Mouse (Mus musculus): ENCODE results near the gene Gm26602. TPM values are rescaled to one million over a fixed set of nuclear protein-coding genes. Genes with fewer than 3 reads are reported as not detected.

The Gm26602 gene
- total RNA-seq, 1 experiment: 2.3 TPM

GRCm38 (mm10) chr10:79874290-79874862 is 36.3 kb upstream of the Gm26602 start, which contains the start of the genes Prtn3 and Plppr3:
Prtn3 (plus strand) TSS chr10:79874476.
Plppr3 (minus strand) TSS chr10:79874634.
- H3K4me3 ChIP-seq (ENCODE audit: insufficient read depth in 1 of 2, low read depth in 1 of 2, low read length in 2 of 2, poor library complexity in 1 of 2, severe bottlenecking in 1 of 2): peak within 1 kb of the TSS; percentile 66 to 73
- TF ChIP-seq CHD2 (IDR thresholded peaks at IDR 0.05; ENCODE audit: low read depth, low read length) (no peak), ZNF384 (IDR thresholded peaks at IDR 0.05; ENCODE audit: low read depth, low read length) (no peak), HCFC1 (IDR thresholded peaks at IDR 0.05; ENCODE audit: borderline replicate concordance, insufficient read depth, low read length) (no peak), ZC3H11A (IDR thresholded peaks at IDR 0.05; ENCODE audit: borderline replicate concordance, low read depth, low read length) (no peak), MAFK (IDR thresholded peaks at IDR 0.05; ENCODE audit: insufficient read depth, low read depth, low read length) (no peak)
- no peak within 1 kb of the TSS for H3K27ac ChIP-seq (ENCODE audit: insufficient read depth, low read depth, low read length, poor library complexity, severe bottlenecking)
- DNase-seq (ENCODE audit: low read depth, low spot score): no peak
- in situ Hi-C loops (cut with MboI; ENCODE audit: low sequenced_read_pairs in 2 of 2, unreplicated experiment in 2 of 2): no loop called here
- H3K9ac ChIP-seq (ENCODE audit: insufficient read depth, low read depth, low read length, poor library complexity, severe bottlenecking): peak within 1 kb of the TSS; percentile 32
- H3K9me3 ChIP-seq (ENCODE audit: control insufficient read depth, insufficient read depth, low read depth, low read length): no peaks in the 10 kb centered on the region
- H3K4me1 ChIP-seq (ENCODE audit: control insufficient read depth in 2 of 2, insufficient read depth in 2 of 2, low read length in 2 of 2, poor library complexity in 1 of 2): no peaks in the 10 kb centered on the region
- no peaks in the 10 kb centered on the region for H3K36me3 ChIP-seq (ENCODE audit: control insufficient read depth, insufficient read depth, low read length, poor library complexity, severe bottlenecking)

DNA sequence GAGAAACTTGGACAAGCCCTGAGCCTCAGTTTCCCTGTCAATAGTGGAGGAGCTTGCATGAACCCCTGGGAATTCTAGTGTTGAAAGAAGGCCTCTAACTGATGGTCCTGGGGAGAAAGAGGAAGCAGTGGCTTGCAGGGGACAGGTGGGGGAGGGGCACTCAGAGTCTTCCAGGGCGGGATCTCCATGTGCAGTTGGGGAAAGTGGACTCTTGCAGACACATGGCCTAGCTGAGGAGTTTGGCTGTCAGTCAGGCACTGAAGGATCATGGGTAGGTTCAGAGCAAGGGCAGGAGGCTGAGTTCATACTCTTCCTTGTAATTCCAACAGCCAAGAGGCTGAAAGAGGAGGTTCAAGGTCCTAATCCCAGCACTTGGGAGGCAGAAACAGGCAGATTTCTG is 33.5 kb upstream of the Gm26602 start:
- H3K36me3 ChIP-seq (ENCODE audit: control insufficient read depth, insufficient read depth, low read length, poor library complexity, severe bottlenecking): no peaks in the 10 kb centered on the region
- H3K4me1 ChIP-seq (ENCODE audit: control insufficient read depth in 2 of 2, insufficient read depth in 2 of 2, low read length in 2 of 2, poor library complexity in 1 of 2): peaks cover 0 to 15% of the 10 kb centered on the region in 2 experiments; a peak in 1 of 4 replicates
- no peaks in the 10 kb centered on the region for H3K9me3 ChIP-seq (ENCODE audit: control insufficient read depth, insufficient read depth, low read depth, low read length)
- no peak overlapping the region for H3K9ac ChIP-seq (ENCODE audit: insufficient read depth, low read depth, low read length, poor library complexity, severe bottlenecking)
- H3K4me3 ChIP-seq (ENCODE audit: insufficient read depth in 1 of 2, low read depth in 1 of 2, low read length in 2 of 2, poor library complexity in 1 of 2, severe bottlenecking in 1 of 2): no peak overlapping the region
- in situ Hi-C loops (cut with MboI; ENCODE audit: low sequenced_read_pairs in 2 of 2, unreplicated experiment in 2 of 2): no loop called here
- H3K27ac ChIP-seq (ENCODE audit: insufficient read depth, low read depth, low read length, poor library complexity, severe bottlenecking): no peak overlapping the region
- TF ChIP-seq ZC3H11A (IDR thresholded peaks at IDR 0.05; ENCODE audit: borderline replicate concordance, low read depth, low read length) (no peak), HCFC1 (IDR thresholded peaks at IDR 0.05; ENCODE audit: borderline replicate concordance, insufficient read depth, low read length) (no peak), ZNF384 (IDR thresholded peaks at IDR 0.05; ENCODE audit: low read depth, low read length) (no peak), CHD2 (IDR thresholded peaks at IDR 0.05; ENCODE audit: low read depth, low read length) (no peak), MAFK (IDR thresholded peaks at IDR 0.05; ENCODE audit: insufficient read depth, low read depth, low read length) (no peak)
- no peak for DNase-seq (ENCODE audit: low read depth, low spot score)

DNA sequence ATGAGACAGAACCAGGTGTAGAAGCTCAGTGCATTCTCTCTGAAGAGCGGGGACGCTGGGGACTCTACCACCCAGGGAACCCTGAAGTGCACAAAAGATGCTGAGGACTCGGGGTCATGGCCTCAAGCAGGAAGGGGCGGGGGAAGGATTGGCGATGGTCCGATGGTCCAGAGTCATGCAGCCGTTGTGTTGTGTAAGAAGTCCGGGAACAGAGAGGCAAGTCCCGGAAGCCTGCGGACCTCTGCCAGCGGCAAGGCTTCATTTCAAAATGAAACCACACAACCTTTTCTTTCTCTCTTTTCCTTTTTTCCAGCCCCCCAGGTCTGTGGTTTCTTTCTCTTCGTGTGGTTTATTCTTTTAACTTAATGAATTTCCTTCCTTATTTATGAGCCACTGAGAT is 32.9 kb upstream of the Gm26602 start:
- Histone ChIP-seq H3K4me1 (ENCODE audit: control insufficient read depth in 2 of 2, insufficient read depth in 2 of 2, low read length in 2 of 2, poor library complexity in 1 of 2) (peaks cover 0 to 19% of the 10 kb centered on the region in 2 experiments; a peak in 1 of 4 replicates), H3K27ac (ENCODE audit: insufficient read depth, low read depth, low read length, poor library complexity, severe bottlenecking) (no peak overlapping the region), H3K9ac (ENCODE audit: insufficient read depth, low read depth, low read length, poor library complexity, severe bottlenecking) (no peak overlapping the region), H3K36me3 (ENCODE audit: control insufficient read depth, insufficient read depth, low read length, poor library complexity, severe bottlenecking) (no peaks in the 10 kb centered on the region), H3K9me3 (ENCODE audit: control insufficient read depth, insufficient read depth, low read depth, low read length) (no peaks in the 10 kb centered on the region), H3K4me3 (ENCODE audit: insufficient read depth in 1 of 2, low read depth in 1 of 2, low read length in 2 of 2, poor library complexity in 1 of 2, severe bottlenecking in 1 of 2) (no peak overlapping the region)
- DNase-seq (ENCODE audit: low read depth, low spot score): no peak
- in situ Hi-C loops (cut with MboI; ENCODE audit: low sequenced_read_pairs in 2 of 2, unreplicated experiment in 2 of 2): no loop called here
- no peak for TF ChIP-seq CHD2 (IDR thresholded peaks at IDR 0.05; ENCODE audit: low read depth, low read length)
- no peak for TF ChIP-seq MAFK (IDR thresholded peaks at IDR 0.05; ENCODE audit: insufficient read depth, low read depth, low read length)
- TF ChIP-seq HCFC1 (IDR thresholded peaks at IDR 0.05; ENCODE audit: borderline replicate concordance, insufficient read depth, low read length): no peak
- TF ChIP-seq ZC3H11A (IDR thresholded peaks at IDR 0.05; ENCODE audit: borderline replicate concordance, low read depth, low read length): no peak
- no peak for TF ChIP-seq ZNF384 (IDR thresholded peaks at IDR 0.05; ENCODE audit: low read depth, low read length)

DNA sequence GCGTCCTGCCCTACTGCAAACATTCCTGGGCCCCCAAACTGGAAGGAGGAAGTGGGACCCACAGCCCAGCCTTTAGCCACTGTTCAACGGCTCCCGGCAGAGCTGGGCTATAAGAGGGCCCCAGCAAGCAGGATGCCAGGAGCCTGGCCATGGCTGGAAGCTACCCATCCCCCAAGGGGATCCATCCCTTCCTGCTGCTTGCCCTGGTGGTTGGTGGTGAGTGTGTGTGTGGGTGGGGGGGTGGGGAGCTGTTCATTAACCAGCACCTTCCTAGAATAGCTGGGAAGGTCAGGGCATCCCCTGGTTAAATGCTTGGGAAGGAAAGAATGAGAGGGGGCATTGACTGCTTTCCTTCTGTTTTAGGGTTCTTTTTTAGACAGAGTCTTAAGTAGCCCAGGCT is 31.1 kb upstream of the Gm26602 start:
- no peak for DNase-seq (ENCODE audit: low read depth, low spot score)
- Histone ChIP-seq H3K9me3 (ENCODE audit: control insufficient read depth, insufficient read depth, low read depth, low read length) (no peaks in the 10 kb centered on the region), H3K9ac (ENCODE audit: insufficient read depth, low read depth, low read length, poor library complexity, severe bottlenecking) (no peak overlapping the region), H3K27ac (ENCODE audit: insufficient read depth, low read depth, low read length, poor library complexity, severe bottlenecking) (no peak overlapping the region), H3K4me1 (ENCODE audit: control insufficient read depth in 2 of 2, insufficient read depth in 2 of 2, low read length in 2 of 2, poor library complexity in 1 of 2) (peaks cover 0 to 19% of the 10 kb centered on the region in 2 experiments; a peak in 1 of 4 replicates), H3K36me3 (ENCODE audit: control insufficient read depth, insufficient read depth, low read length, poor library complexity, severe bottlenecking) (no peaks in the 10 kb centered on the region), H3K4me3 (ENCODE audit: insufficient read depth in 1 of 2, low read depth in 1 of 2, low read length in 2 of 2, poor library complexity in 1 of 2, severe bottlenecking in 1 of 2) (no peak overlapping the region)
- in situ Hi-C loops (cut with MboI; ENCODE audit: low sequenced_read_pairs in 2 of 2, unreplicated experiment in 2 of 2): no loop called here
- no peak for TF ChIP-seq MAFK (IDR thresholded peaks at IDR 0.05; ENCODE audit: insufficient read depth, low read depth, low read length)
- no peak for TF ChIP-seq ZC3H11A (IDR thresholded peaks at IDR 0.05; ENCODE audit: borderline replicate concordance, low read depth, low read length)
- TF ChIP-seq ZNF384 (IDR thresholded peaks at IDR 0.05; ENCODE audit: low read depth, low read length): no peak
- no peak for TF ChIP-seq CHD2 (IDR thresholded peaks at IDR 0.05; ENCODE audit: low read depth, low read length)
- no peak for TF ChIP-seq HCFC1 (IDR thresholded peaks at IDR 0.05; ENCODE audit: borderline replicate concordance, insufficient read depth, low read length)

Data from ES-E14 (cell line).